Mouse (Mus musculus) embryonic stem cell, embryonic (primary cell): ENCODE measurements at regions not wholly inside any gene's neighbourhood (a gene's known extent, or its start where the extent isn't known, plus 50 kb on each side); places are given as distances from the start of the nearest gene placed in this dataset.

Experiments used
- CTCF ChIA-PET, 4 experiments: fragments of 300-600 bp in 2 of 4; fragments of 350-600 bp in 2 of 4; sonication (Branson Sonifier 250); formaldehyde crosslinking; loops; one replicate each; lab custom pipeline; 2022; ENCODE audit warnings: inconsistent platforms in 2 of 4; lab: Charles Lee
- POLR2A ChIA-PET, 4 experiments: fragments of 300-600 bp in 2 of 4; fragments of 350-600 bp in 2 of 4; sonication (Branson Sonifier 250); formaldehyde crosslinking; loops; one replicate each; lab custom pipeline; 2022; ENCODE audit warnings: antibody characterized with exemption in 4 of 4, inconsistent platforms in 1 of 4; lab: Charles Lee

GRCm38 (mm10) chr17:9845451-9846075, 176.0 kb upstream of the Pabpc6 start:
- CTCF ChIA-PET, result no interaction called here
- POLR2A ChIA-PET, result interaction anchor here in 1 of 4 experiments (1.1 kb wide), 1 partner anchor 9 kb away, joined by 4 read pairs; no protein-coding TSS in a partner anchor

GRCm38 (mm10) chr17:9841103-9841502, 171.6 kb upstream of the Pabpc6 start:
- ChIA-PET POLR2A (no interaction called here), CTCF (no interaction called here)

GRCm38 (mm10) chr17:9839256-9839655, 169.7 kb upstream of the Pabpc6 start:
- POLR2A ChIA-PET, result interaction anchor here in 1 of 4 experiments (0.6 kb wide), 1 partner anchor 1234 kb away, joined by 3 read pairs; no protein-coding TSS in a partner anchor
- CTCF ChIA-PET, result no interaction called here

GRCm38 (mm10) chr17:9836995-9837842, 167.7 kb upstream of the Pabpc6 start:
- CTCF ChIA-PET, result no interaction called here

GRCm38 (mm10) chr17:9829895-9830294, 160.4 kb upstream of the Pabpc6 start:
- ChIA-PET CTCF (interaction anchor here in 1 of 4 experiments (0.7 kb wide), 1 partner anchor 671 kb away, joined by 3 read pairs; no protein-coding TSS in a partner anchor), POLR2A (no interaction called here)

More at GRCm38 (mm10) chr17:9836995-9837842, 167.7 kb upstream of the Pabpc6 start:
- POLR2A ChIA-PET, result interaction anchor here in 1 of 4 experiments (1.7 kb wide), 1 partner anchor 8 kb away, joined by 4 read pairs; no protein-coding TSS in a partner anchor

- CTCF ChIA-PET, result no interaction called here
Measured at GRCm38 (mm10) chr17:9821358-9821757, 151.8 kb upstream of the Pabpc6 start.

GRCm38 (mm10) chr17:9817056-9817455, 147.5 kb upstream of the Pabpc6 start:
- POLR2A ChIA-PET, result no interaction called here
- CTCF ChIA-PET, result interaction anchor here in 1 of 4 experiments (0.6 kb wide), 1 partner anchor 80 kb away, joined by 6 read pairs; no protein-coding TSS in a partner anchor

More at GRCm38 (mm10) chr17:9821358-9821757, 151.8 kb upstream of the Pabpc6 start:
- POLR2A ChIA-PET, result no interaction called here

- ChIA-PET CTCF (interaction anchor here in 1 of 4 experiments (0.6 kb wide), 1 partner anchor 357 kb away, joined by 11 read pairs; no protein-coding TSS in a partner anchor), POLR2A (interaction anchor here in 1 of 4 experiments (0.6 kb wide), 2 partner anchors 37 to 41 kb away, joined by 3 read pairs; no protein-coding TSS in a partner anchor)
Measured at GRCm38 (mm10) chr17:9797069-9797468, 127.6 kb upstream of the Pabpc6 start.

GRCm38 (mm10) chr17:9796225-9796988, 126.9 kb upstream of the Pabpc6 start:
- ChIA-PET POLR2A (interaction anchor here in 1 of 4 experiments (0.6 kb wide), 4 partner anchors 36 to 1956 kb away, joined by 3 read pairs; no protein-coding TSS in a partner anchor), CTCF (interaction anchor here in 2 of 4 experiments (0.6 kb wide), 2 partner anchors 307 to 356 kb away, joined by 5 to 11 read pairs; no protein-coding TSS in a partner anchor)

GRCm38 (mm10) chr17:9778866-9779265, 109.3 kb upstream of the Pabpc6 start:
- ChIA-PET CTCF (no interaction called here), POLR2A (no interaction called here)

- CTCF ChIA-PET, result no interaction called here
- POLR2A ChIA-PET, result interaction anchor here in 1 of 4 experiments (0.7 to 1.0 kb wide), 2 partner anchors 12 to 1969 kb away, joined by 3 to 4 read pairs; no protein-coding TSS in a partner anchor
Measured at GRCm38 (mm10) chr17:9777165-9777564, 107.6 kb upstream of the Pabpc6 start.

- POLR2A ChIA-PET, result interaction anchor here in 1 of 4 experiments (0.7 to 1.0 kb wide), 2 partner anchors 13 to 1970 kb away, joined by 3 to 4 read pairs; no protein-coding TSS in a partner anchor
- CTCF ChIA-PET, result no interaction called here
Measured at GRCm38 (mm10) chr17:9776286-9777016, 106.9 kb upstream of the Pabpc6 start.

- POLR2A ChIA-PET, result no interaction called here
- CTCF ChIA-PET, result interaction anchor here in 1 of 4 experiments (0.6 kb wide), 1 partner anchor 1194 kb away, joined by 3 read pairs; no protein-coding TSS in a partner anchor
Measured at GRCm38 (mm10) chr17:9775668-9776151, 106.2 kb upstream of the Pabpc6 start.

- ChIA-PET POLR2A (no interaction called here), CTCF (interaction anchor here in 1 of 4 experiments (0.6 kb wide), 1 partner anchor 1194 kb away, joined by 3 read pairs; no protein-coding TSS in a partner anchor)
Measured at GRCm38 (mm10) chr17:9774740-9775629, 105.5 kb upstream of the Pabpc6 start.

GRCm38 (mm10) chr17:9773744-9774143, 104.2 kb upstream of the Pabpc6 start:
- POLR2A ChIA-PET, result no interaction called here
- CTCF ChIA-PET, result interaction anchor here in 2 of 4 experiments (0.6 to 0.7 kb wide), 2 partner anchors 17 to 730 kb away, joined by 3 read pairs; no protein-coding TSS in a partner anchor

GRCm38 (mm10) chr17:9768275-9768674, 98.8 kb upstream of the Pabpc6 start:
- POLR2A ChIA-PET, result no interaction called here
- CTCF ChIA-PET, result interaction anchor here in 2 of 4 experiments (0.6 kb wide), 2 partner anchors 151 to 650 kb away, joined by 5 read pairs; no protein-coding TSS in a partner anchor
